Mouse (Mus musculus) C2C12 (cell line): ENCODE measurements around the gene Ndufaf2.

Experiments used
- CTCF ChIP-seq: IDR thresholded peaks from one replicate; pipeline ENCODE4 v1.5.1; 2011; ENCODE audit not compliant: control insufficient read depth, insufficient read depth, insufficient read length
- MAX ChIP-seq: IDR thresholded peaks from one replicate; pipeline ENCODE4 v1.6.1; 2011; ENCODE audit warnings: mild to moderate bottlenecking, control low read depth
- MYOD1 ChIP-seq: IDR thresholded peaks from one replicate; pipeline ENCODE4 v1.6.1; 2011; ENCODE audit warnings: low read depth; ENCODE audit not compliant: control insufficient read depth, insufficient read length
- USF1 ChIP-seq: IDR thresholded peaks from one replicate; pipeline ENCODE4 v1.6.1; 2011; ENCODE audit warnings: low read depth, mild to moderate bottlenecking, control low read depth, moderate library complexity

- TF ChIP-seq CTCF (no peak), MAX (no peak), USF1 (no peak), MYOD1 (peak; percentile 33)
These were observed 29.6 kb upstream of the Ndufaf2 start for GRCm38 (mm10) chr13:108187994-108188393.
